Mouse (Mus musculus) CH12F3 (cell line): ENCODE data around the gene Ldhb.
"Not testable (repeated sequence)": the region's sequence is repeated elsewhere in the genome, so short reads cannot be mapped to it uniquely, and the experiment has no call there.

Source experiments
- in situ Hi-C: fragments of 300-500 bp; cut with MboI; formaldehyde crosslinking; loops from 2 replicates; pipeline ENCODE4 v1.14.3; 2020; ENCODE audit warnings: low sequenced_read_pairs

The Ldhb gene

DNA sequence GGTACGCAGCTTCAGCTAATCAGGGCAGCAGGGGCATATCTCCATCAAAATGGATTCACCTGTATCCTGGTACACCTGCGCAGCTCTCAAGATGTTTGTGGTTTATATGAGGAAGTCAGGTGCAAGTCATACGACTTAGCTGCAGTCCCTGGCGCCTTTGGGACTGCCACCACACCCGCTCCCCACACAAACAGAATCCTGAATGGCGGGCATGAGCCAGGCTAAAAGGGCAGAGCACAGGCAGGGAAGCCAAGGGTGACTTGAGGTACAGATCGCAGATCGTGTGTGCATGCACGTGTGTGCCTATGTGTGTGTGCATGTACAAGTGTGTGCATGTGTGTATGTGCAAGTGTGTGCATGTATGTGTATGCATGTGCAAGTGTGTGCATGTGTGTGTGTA, 7.6 kb upstream of the Ldhb start:
- in situ Hi-C loops, result not testable (repeated sequence)

DNA sequence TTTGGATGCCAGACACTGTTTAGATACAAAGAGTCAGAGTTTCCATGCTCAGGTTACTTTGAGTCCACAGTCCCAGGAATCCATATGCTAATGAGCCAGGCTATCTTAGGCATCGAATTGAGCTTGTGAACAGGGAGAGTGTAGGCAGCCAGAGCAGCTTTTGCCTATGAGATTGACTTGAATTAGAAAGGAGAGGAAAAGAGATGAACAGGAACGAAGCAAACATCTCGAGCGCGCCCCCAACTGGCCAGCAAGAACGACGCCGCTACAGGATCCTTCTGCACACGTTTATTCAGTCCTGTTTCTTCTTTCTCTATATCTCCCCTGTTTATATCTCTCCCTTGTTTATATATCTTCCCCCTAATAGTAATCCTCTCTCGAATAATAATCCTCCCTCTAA, 7.2 kb upstream of the Ldhb start:
- in situ Hi-C loops, result no loop called here

DNA sequence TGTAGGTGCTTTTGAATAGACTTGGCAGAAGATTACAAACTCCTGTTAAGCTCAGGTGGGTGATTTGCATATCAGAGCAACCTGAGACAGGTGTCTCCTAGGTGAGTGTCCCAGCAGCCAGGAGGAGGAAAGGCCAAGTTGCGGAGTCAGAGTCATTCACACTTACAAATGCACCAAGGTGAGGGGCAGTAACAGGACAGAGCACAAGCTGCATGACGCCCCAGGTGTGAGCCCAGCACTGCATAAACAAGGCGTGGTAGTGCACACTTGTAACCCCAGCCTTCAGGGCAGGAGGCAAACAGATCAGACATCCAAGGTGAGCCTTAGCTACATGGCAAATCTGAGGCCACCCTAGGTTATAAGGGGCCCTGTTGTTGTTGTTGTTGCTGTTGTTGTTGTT, 5.1 kb upstream of the Ldhb start:
- in situ Hi-C loops, result no loop called here

DNA sequence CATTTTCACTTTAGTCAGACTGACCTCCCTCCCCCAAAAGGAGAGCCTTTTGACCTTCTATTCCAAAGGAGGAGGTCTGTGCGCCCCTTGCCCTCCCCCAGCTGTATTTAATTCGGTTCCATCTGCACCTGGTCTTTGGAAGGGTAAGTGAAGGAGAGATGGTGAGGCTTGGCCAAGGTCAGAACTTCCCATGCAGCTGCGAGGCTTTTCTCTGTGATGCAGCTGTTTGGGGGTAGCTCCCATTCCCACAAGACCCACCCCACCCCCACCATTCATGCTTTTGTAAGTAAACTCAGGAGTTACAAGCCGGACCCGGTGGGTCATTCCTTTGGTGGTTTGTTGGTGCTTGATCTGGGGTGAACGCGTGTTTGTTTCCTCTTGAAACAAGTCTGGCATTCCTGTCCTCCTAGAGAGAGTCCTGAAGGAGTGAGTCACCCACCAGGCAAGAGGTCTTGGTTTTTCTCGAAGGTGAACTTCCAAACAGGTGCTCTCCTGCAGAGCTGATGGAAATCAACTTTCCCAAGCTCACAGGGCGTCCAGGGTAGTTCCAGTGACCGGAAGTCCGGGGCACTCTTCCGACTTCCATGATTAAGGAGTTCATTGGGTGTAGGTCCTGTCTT, 3.9 kb upstream of the Ldhb start:
- in situ Hi-C loops, result no loop called here

DNA sequence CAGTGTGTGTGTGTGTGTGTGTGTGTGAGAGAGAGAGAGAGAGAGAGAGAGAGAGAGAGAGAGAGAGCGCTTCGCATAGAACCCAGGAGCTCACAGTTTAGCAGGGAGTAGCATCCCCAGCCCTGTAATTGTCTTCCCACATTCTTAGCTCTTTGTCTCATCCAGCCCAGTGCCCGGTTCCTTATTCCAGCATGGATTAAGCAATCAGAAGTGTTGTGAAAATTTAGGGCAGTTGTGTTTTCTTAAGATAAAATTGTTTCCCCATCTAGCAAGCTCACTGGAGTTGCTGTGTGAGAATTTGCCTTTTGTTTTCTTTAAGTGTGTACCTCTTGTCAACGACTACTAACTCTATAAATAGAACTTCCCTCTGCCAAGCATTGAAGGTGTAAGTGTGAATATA, 906 bp upstream of the Ldhb start:
- in situ Hi-C loops, result no loop called here

DNA sequence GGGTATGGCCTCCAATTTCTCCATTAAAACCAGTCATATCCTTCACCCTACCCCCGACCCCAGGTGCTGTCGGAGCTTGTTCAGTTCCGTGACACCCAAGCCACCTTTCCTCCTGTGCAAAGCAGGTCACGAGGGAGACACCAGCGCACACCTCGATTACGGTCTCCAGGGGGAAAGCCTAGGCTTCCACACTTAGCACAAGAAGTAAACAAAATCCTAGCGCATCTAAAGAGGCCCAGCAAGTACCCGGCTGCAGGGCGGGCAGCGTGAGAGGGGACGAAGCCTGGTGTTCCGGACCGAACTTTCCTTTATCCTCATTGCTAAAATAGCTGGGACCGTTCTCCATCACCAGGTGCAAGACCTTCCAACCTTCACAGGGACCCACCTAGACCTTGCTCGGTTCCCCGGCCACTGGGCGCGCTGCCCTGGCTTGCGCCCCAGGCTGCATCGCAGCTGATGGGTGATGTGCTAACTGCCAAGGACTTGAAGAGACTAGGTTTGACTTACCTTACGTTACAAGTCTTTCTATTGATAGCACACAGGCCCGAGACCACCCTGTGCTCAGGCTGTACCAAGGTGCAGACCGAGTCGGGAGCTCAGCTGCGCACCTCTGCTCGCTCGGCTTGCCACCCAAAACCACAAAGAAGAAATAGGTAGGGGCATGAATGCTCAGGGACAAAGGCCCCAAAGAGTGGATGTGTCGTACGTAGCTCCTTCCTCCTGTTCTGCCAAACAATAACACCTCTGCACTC, 548 bp downstream of the Ldhb start:
- in situ Hi-C loops, result no loop called here

DNA sequence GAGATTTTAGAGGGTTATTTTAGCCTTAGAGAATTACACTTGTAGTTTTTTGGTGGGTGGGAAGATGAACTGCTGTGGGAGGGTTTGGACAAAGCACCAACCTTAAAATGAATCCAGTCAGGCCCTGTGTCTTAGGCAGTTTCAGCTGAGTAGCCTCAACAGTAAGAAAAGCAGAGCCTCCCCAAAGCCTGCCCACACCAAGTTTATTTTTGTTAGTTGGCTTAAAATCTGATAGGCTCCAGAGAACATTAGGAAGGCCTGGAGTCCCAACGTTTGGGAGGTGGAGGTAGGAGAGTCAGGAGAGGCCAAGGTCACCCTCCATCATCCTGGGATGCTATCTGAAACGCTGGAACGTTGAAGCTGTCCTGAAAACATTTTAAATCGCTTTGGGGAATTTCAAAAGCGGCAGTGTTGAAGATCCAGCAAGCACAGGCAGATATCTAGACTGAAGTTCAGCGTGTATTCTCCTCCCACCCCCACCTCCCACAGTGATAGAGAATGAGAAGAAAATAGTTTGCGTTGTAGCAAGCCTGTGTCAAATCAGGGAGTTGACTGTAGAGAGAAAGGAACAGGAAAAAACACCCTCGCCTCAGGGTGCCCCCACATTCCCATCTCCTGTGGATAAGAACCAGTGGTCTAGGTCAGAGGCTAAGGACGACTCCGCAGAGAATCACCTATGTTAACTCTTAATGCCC, 1.3 kb downstream of the Ldhb start:
- in situ Hi-C loops, result no loop called here

DNA sequence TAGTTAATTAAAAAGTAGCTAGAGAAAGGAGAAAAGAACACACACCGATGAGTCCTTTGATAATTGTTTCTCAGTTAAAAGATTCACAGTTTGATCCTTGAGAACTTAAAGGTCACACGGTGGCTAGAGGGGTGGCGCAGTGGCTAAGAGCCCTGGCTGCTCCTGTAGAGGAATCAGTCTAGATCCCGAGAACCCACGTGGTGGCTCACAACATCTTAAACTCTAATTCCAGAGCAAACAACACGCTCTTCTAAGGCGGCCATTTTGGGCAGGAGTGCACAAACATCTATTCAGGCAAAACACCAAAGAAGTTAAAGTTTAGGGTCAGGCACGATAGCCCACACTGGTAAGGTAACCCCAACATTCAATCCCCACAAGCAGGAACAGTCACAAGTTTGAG, 4.2 kb downstream of the Ldhb start:
- in situ Hi-C loops, result no loop called here

DNA sequence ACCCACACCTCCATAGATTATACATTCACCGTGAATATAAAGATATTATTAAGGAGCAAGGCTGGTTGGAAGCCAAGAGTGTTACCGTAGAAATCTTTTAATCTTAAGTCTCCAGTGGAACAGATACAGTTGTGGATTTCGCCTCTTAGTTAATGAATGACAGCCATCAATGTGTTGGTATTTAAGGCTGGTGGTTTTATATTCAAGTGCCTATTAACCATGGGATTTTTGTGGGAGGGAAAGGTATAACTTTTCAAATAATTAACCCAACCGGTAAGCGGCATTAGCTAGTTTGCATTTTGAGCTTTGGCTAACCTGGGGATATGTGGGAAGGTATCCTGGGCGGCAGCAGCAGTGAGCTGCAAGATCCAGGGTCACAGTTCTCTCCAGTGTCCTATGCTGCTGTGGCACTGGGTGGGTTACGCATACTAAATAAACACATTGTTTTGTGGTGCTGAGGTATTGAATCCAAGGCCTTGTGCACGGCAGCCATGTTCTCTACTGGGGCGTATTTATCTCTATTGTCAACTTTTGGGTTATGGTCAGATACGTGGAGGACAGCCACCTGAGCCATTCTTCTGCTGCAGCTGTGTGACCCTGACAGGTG, 5.1 kb downstream of the Ldhb start:
- in situ Hi-C loops, result no loop called here

DNA sequence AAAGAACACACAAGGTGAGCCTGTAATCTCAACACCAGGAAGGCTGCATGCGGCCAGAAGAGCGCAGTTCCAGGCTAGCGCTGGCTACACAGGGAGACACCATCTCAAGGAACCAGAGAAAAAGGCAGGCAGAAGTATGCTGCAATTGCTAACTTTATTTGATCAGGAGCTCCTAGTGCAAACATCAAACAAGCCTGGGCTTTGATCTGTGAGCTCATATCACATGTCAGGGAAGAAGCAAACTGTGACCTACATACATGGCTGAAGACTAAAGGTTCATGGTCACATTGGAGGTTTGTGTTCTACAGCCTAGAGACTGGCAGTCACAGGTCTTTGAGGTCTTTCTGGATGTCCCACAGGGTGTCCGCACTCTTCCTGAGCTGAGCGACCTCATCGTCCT, 17.6 kb downstream of the Ldhb start:
- in situ Hi-C loops, result not testable (repeated sequence)

DNA sequence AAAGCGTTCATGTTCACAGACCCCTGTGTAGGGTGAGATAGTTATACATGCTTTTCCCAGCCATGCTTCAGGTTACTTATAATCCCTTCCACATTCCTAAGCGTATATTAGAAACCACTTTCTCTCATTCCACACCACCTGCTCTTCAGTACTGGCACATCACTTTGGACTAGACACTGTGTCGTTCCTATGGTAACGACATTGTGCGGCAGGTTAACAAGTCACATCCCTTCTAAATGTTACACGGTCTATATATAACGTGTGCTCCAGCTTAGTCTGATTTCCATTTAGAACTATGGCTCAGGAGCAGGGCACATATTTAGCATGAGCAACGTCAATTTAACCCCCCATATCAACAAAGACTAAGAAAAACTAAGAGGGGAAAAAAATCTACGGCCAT, 20.1 kb downstream of the Ldhb start:
- in situ Hi-C loops, result no loop called here

DNA sequence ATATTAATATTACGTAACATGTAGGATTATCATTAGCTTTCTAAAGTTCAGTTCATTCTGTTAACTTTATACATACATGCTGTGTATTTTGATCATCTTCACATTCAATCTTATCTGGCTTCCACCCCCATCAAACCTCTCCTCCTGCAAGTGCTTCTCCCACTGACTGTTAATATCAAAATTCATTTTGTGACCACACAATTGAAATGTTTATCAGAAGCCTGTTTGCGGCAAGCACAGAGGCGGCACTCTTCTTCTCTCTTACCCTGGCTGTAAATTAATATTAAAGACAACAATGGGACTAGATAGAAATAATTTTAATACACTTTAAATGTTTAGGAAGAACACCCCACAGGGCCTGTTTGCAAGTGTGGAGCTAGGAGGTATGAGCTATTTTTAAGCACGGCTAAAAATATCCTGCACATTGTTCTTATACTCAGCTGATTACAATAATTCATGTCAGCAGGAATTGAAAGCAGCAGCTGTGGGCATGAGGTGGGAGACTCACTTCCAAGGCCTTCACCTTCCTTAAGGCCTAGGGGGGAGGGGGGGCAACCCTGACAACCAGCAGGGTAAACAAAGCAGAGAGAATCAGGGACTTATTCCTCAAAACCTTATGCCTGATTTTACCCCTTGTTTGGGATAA, 22.2 kb downstream of the Ldhb start:
- in situ Hi-C loops, result no loop called here

DNA sequence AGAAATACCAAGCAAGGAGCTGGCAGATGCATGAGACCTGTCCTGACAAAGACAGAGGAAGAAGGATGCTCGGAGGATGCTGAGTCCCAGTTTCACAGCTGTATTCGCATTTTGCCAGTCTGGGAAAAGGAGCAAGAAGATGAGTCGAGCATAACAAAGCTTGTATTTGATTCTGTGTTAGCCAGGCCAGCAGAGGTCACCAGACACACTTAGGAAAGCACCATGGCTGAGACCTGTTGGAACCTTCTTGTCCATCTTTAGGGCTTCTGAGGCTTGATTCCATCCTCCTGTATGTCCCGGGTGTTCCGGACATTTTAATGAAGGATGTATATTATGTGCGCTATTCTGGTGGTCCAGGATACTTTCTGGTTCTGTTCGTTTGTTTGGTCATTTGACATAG, 30.5 kb downstream of the Ldhb start:
- in situ Hi-C loops, result no loop called here

DNA sequence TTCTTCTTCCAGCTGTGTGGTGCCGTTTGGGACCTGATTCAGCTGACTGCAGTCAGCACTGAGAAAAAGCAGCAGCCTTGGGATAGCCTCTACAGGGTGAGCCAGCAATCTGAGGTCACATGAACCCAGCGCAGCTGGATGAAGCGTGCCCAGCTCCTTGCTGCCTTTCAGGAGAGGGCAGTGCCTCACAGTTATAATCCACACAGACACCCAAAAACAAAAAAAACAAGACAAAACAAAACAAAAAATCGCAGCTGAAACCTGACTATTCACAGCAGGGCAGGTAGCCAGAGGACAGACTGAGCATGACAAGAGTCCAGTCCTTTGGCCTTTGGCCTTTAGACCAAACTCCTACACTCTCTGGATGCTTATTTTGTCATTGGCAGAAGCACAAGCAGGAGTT, 35.0 kb downstream of the Ldhb start, which contains the start of gene Gys2:
Gene Gys2 (minus strand): TSS at position 309 of the 403 bp plus-strand sequence.
- in situ Hi-C loops, result no loop called here

DNA sequence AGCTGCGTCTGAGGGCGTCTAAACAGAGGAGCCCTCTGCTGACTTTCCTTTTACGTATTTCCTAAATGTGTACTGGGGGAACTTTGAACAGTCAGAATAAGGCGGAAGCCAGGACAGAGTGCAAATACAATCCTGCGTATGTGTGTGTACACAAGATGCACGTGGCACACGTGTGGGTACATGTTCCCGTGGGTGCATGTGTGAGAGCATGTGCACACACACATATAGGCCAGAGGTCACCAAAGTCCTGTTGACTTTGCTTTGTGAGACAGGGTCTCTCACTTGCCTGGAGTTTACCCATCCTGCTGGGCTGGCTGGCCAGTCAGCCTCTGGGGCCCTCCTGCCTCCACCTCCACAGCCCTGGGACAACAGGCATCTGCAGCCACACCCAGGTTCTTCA, 36.6 kb downstream of the Ldhb start:
- in situ Hi-C loops, result no loop called here

DNA sequence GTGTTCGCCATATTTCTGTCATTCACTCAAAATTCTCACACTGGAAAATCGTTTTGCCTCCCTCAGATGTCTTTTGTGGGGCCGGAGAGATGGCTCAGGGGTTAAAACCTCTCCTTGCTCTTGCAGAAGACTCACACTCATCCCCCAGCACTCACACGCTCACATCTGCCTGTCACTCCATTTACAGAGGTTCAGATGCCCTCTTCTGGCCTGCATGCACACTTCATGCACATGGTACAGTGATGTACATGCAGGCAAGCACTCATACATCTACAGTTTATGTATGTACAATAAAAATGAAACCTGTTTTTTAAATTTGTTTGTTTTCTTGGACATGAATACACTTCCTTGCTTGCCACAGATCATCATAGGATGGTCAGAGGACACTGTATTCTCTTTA, 38.2 kb downstream of the Ldhb start:
- in situ Hi-C loops, result no loop called here

DNA sequence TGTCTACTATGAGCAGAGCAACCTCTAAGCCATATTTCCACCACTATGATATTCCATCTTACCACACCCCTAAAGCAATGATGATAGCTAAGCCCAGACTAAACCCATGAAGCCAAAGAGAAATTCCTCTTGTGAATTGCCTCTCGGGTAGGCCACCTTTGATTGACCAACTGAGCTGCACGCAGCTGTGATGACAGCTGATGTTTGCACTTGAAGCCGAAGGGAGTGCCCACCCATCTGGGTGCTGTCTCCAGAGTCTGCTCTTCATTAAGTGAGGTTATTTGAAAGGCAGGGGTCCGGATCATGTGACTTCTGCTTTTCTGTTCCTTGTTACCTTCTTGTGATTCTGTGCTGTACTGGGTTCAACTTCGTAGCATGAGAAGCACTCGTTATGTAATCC, 45.6 kb downstream of the Ldhb start:
- in situ Hi-C loops, result no loop called here

DNA sequence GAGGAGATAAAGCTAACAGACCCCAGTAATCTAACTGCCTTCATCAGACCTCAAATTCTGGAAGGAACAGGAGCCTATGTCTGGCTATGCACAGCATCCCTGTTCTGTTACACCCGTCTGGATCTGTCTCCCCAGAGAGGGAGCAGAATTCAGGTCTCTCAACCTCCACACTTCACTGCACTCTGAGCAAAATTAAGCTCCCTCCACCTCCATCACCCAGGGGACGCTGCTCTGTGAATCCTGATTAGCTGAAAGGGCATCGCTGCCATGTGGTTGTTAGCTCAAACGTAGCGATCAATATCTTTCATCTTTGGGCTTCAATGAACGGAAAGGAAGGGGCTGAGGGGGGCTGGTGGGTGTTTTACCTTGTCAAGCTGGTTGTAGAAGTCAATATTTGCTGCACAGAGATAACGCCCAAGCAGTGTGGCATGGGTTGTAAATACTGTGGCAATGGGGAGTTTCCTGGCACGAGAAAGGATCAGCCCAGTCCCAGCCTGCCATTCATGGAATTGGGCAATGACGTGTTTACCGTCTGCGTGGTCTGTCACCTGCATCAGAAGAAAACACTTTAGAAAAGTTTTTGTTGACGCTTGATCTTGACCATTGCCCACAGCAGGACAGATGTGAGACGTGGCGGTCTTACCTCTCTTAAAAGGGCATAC, 48.6 kb downstream of the Ldhb start:
- in situ Hi-C loops, result no loop called here

DNA sequence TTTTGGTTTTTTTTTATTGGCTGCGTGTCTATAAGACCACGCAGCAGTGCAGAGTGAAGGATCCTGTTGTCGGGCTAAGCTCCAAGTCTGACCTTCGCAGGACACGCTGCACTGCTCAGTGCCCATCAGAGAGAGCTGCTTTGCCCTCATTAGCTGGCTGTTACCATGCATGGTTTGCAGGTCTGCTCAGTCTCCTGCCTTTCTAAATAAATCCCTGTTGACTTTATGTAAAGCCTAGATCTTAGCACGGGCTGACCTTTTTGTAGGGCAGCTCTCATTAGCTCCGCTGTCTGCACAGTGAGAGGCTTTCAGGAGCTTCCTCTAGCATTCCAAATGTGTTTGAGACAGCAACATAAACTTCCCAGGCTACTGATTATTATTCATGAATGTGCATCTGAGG, 49.7 kb downstream of the Ldhb start:
- in situ Hi-C loops, result no loop called here

DNA sequence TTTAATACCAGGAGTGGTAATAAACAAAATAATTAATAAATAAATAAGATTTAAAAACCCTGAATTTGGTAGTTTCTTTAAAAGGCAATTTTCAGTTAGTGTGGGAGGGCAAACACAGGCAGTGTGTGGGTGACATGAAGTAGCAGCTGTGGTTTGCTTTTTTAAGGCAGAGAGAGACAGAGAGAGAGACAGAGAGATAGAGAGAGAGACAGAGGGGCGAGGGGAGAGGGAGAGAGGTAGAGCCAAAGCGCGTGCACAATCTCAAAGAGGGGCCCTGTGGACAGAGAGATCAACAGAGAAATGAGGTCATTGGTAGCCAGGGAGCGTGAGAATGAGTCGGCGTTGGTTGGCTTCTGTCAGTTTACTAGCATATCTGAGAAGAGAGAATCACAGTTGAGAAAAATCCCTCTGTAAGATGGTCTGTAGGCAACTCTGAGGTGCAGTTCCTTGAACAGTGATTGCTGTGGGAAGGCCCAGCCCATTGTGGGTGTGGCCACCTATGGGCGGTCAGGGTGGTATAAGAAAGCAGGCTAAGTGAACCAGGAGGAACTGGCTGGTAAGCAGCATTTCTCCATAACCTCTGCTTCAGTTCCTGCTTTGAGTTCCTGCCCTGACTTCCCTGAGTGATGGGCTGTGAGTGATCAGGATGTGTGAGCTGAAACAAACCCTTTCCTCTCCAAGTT, 52.3 kb downstream of the Ldhb start:
- in situ Hi-C loops, result no loop called here
